Mouse (Mus musculus) spleen, adult 2 months (tissue): ENCODE measurements around the gene Gpsm2.

Experiments used
- CTCF ChIP-seq: fragments of 200-500 bp; IDR thresholded peaks from 2 replicates; pipeline ENCODE4 v1.5.1; 2011; ENCODE audit warnings: mild to moderate bottlenecking, inconsistent platforms; ENCODE audit not compliant: insufficient read depth, insufficient read length, insufficient replicate concordance; ENCODE audit errors: extremely low read depth
- POLR2A ChIP-seq: fragments of 200-500 bp; IDR thresholded peaks from 2 replicates; pipeline ENCODE4 v1.6.1; 2011; ENCODE audit warnings: low read depth, low read length, inconsistent platforms

GRCm38 (mm10) chr3:108676616-108677015 is 45.5 kb downstream of the Gpsm2 start:
- no peak for TF ChIP-seq CTCF
- TF ChIP-seq POLR2A, result no peak
